Mouse (Mus musculus) heart, postnatal 25 days (tissue): ENCODE measurements around the gene Faap20. TPM values are rescaled to one million over a fixed set of nuclear protein-coding genes. Genes with fewer than 3 reads are reported as not detected.

Experiments used
- DNase-seq: peaks from one replicate; pipeline ENCODE4 v3.0.0; 2022; ENCODE audit warnings: low spot score
- intact Hi-C: fragments of 180-260 bp; cut with DNase I; formaldehyde crosslinking; loops from one replicate; pipeline ENCODE4 v1.15.1; 2025
- total RNA-seq, 2 experiments: library from RNA; stranded (reverse); gene quantifications; 2 replicates each; pipeline ENCODE4 v1.2.3; 2021

Gene Faap20
- total RNA-seq, 2 experiments from 2014 or later, result 13.5 to 15.5 TPM

GRCm38 (mm10) chr4:155279926-155280767, 30.5 kb downstream of the Faap20 start:
- DNase-seq, result no peak
- intact Hi-C loops, result no loop called here

GRCm38 (mm10) chr4:155280768-155281121, 31.1 kb downstream of the Faap20 start:
- intact Hi-C loops, result no loop called here

DNA sequence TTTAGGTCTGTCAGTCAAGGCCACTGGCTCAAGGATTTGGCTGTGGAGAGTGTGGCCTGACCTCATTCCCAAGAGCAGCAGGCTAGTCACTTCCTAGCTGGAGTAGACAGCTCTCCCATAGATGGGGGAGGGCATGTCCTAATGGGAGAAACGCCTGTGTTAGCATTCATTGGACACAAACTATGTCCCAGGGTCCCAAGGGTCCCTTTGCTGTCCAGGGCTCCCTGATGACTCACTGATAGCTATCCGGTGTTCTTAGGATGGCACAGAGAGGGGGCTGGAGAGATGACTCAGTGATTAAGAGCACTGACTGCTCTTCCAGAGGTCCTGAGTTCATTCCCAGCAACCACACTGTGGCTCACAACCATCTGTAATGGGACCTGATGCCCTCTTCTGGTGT, 31.6 kb downstream of the Faap20 start:
- no peak for DNase-seq
- intact Hi-C loops, result no loop called here

More at GRCm38 (mm10) chr4:155280768-155281121, 31.1 kb downstream of the Faap20 start:
- DNase-seq, result no peak

GRCm38 (mm10) chr4:155281652-155282051, 32.0 kb downstream of the Faap20 start:
- no peak for DNase-seq
- intact Hi-C loops, result no loop called here

GRCm38 (mm10) chr4:155282231-155282630, 32.6 kb downstream of the Faap20 start:
- intact Hi-C loops, result no loop called here
- no peak for DNase-seq

DNA sequence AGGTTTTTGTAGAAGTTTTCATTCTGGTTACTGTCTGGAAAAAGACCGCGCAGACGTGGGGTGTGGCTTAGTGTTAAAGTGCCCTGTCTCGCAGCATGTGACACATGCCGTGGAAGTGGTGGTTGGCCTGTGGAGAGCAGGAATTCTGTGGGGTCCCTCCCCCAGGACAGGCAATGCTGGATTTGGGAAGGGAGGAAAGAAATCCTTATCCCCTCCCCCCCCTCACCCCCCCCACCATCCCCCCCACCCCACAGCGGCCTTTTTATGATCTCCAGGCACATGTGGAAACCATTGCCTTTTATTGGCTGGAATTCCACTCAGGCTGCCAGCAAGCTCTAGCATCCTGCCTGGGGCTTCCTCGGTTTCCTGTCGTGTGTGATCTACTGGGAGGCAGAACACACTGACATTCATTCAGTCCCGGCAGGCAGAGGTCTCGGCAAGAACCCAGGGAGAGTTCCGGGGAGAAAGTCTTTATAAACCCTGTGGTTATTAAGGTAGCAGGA, 33.5 kb downstream of the Faap20 start:
- no peak for DNase-seq
- intact Hi-C loops, result no loop called here

- DNase-seq, result no peak
- intact Hi-C loops, result no loop called here
Observed at GRCm38 (mm10) chr4:155283585-155283984, 34.0 kb downstream of the Faap20 start.

- DNase-seq, result no peak
- intact Hi-C loops, result no loop called here
Observed at GRCm38 (mm10) chr4:155284521-155285379, 35.1 kb downstream of the Faap20 start.

DNA sequence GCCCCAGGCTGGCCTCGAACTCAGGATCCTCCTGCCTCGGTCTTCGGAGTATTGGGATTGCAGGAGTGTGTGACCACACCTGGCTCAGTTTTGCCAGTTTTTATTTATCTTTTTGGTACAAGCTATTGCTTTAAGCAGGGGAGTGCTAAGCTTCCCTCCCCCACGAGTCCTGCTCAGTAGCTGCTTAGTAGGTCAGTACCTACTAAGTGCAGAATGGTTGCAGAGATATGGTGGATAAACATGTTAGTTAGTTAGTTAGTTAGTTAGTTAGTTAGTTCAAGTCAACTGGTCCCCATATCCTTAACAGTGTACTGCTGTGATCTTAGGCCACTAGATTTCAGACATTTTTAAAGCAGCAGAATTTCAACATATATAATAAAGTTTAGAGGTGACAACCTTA, 36.5 kb downstream of the Faap20 start:
- DNase-seq, result no peak
- intact Hi-C loops, result no loop called here

GRCm38 (mm10) chr4:155287713-155288112, 38.1 kb downstream of the Faap20 start:
- DNase-seq, result no peak
- intact Hi-C loops, result no loop called here

- no peak for DNase-seq
- intact Hi-C loops, result no loop called here
Observed at GRCm38 (mm10) chr4:155288586-155288985, 39.0 kb downstream of the Faap20 start.

- no peak for DNase-seq
- intact Hi-C loops, result no loop called here
Observed at GRCm38 (mm10) chr4:155290045-155290444, 40.4 kb downstream of the Faap20 start.

DNA sequence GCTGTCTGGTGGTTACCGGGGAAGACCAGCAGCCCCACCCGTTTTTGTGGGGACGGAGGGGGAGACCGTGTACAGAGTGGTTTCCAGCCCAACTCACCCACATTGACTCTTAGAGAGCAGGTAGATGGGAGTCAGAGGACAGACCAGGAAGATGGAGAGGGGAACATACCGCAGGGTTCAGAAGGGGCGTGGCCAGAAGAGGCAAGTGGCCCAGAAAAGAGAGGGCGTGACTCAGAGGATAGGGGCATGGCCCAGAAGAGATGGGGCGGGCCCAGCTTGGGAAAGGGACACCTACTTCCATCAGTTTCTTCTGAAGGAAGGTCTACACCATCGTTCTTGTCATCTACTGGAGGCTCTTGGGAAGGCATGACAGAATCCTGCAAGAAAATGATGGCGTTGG, 43.3 kb downstream of the Faap20 start:
- no peak for DNase-seq
- intact Hi-C loops, result no loop called here

GRCm38 (mm10) chr4:155294381-155294780, 44.8 kb downstream of the Faap20 start:
- intact Hi-C loops, result no loop called here
- DNase-seq, result no peak

- intact Hi-C loops, result no loop called here
- DNase-seq, result no peak
Observed at GRCm38 (mm10) chr4:155295026-155295590, 45.5 kb downstream of the Faap20 start.

DNA sequence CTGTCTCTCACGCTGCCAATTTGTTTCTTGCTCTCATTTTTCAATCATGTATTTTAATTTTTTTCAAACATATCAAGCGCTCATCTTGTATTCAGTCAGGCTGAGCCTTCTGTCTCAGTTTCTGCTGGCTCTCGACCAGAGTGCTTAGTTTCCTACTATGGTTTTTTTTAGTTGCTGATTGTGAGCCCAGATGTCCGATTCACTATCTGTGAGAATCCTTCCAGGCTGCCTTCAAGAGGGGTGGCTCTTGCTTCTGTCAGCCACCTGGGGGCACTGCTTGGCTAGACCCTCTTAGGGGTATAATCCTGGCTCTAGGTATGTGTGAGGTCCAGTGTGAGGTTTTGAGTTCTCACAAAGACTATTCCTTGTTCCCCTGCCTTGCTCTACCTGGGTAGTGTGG, 46.4 kb downstream of the Faap20 start:
- DNase-seq, result no peak
- intact Hi-C loops, result no loop called here

DNA sequence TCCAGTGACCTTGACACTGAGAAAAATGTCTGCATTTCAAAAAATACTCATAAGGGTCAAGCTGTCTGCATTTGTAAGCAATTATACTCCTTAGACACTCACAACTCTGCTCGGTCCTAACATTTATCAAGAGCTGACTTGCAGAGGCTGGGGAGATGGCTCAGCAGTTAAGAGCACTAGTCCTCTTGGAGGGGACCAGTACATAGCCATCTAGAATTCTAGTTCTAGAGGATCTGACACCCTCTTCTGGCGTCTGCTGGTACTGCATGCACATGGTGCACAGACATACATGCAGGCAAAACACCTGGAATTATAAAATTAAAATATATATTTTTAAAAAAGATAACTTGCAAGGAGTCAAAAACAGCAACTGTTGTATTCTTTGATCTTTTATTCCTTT, 47.5 kb downstream of the Faap20 start:
- intact Hi-C loops, result no loop called here
- DNase-seq, result no peak

DNA sequence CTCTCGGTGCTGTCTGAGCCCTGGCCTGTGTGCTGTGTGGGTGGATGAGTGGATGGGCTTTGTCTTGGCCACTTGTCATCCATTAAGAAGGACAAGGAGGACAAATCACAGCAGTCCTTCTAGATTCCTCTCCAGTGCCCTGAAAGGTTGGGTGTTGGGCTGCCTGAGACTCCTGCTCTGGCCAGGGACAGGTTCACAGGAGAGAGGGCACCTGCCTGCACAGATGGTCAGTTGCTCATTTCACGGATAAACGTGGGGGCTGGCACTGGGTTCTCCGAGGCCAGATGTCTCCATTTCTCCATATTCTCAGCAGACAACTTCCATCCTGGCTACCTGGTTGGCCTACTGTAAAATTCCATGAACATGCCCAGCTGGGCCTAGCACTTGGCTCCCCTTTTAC, 49.2 kb downstream of the Faap20 start:
- DNase-seq, result no peak
- intact Hi-C loops, result no loop called here

DNA sequence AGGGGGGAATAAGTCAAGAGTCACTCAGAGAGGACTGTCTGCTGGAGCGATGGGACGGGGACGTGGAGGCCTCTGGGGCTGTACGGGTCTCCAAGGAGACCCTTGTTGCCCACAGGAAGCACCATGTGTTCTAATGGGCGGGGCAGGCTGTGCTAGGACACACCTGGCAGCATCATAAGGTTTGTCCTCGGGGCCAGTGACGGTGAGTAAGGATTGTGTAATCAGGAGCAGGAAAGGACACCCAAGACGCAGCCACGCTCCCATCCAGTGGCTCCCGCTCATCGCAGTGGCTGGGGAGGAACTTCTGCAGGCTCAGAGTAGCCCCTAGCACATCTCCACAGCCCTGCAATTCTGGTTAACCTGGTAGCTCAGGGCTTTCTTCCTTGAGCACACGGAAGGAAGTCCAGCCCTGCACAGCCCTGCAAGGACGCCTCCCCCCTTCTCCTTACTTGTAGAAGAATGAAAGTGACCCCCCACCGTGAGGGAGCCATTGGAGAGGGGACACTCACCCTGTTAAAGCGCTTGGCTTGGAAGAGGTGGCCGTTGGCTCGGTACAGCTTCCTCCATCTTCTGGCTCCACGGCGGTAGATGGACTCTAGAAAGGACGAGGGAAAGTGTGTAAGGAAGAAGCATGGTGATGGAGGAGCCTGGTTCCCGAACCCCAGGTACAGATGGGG, 51.0 kb downstream of the Faap20 start:
- intact Hi-C loops, result no loop called here
- no peak for DNase-seq

- DNase-seq, result no peak
- intact Hi-C loops, result no loop called here
Observed at GRCm38 (mm10) chr4:155301098-155301447, 51.5 kb downstream of the Faap20 start.
